Mouse (Mus musculus): ENCODE data around the gene Zfand5.
"Not testable (repeated sequence)": the region's sequence is repeated elsewhere in the genome, so short reads cannot be mapped to it uniquely, and the experiment has no call there.

Gene Zfand5

DNA sequence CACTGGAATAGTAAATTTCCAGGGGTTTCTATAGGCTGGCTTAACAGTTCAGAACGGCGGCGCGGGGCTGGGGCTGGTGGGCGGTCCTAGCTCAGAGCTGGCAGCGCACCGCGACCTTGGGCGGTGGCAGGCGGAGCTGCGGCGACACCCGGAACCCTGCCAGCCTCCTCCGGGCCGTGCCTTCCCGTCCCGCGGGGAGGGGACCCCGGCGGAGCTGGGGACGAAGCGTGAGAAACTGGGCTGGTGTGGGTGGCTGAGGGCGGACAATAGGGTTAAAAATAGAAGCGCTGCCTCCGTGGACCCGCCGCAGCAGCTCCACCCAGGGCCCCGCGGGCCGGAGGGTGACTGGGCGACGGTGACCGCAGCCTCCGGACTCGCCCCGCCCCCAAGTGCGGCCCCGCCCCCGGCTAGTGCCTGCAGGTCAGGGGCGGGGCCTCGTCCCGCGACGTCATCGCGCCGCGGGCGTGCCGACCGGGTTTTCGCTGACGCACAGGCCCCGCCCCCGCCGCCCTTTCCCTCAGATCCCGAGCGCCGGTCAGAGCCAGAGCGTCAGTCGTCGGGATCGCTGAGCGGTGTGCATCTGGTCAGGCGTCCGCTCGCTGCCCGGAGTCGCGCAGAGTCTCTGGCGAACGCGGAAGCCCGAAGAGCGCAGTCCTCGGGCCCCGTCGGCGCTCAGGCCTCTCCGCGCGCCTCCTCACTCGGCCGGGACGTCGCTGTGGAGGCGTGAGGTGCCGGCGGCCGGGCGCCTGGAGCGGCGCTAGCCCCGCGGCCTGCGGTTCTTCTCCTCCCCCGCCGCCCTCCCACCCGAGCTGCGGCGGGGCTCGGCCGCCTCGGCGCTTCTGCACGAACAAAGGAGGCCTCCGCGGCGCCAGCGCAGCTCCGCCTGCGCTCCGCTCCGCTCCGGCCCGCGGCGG is at the start of gene Zfand5:
Gene Zfand5, plus strand, starts transcription at position 538 of the 914 bp plus-strand sequence.
- ChIA-PET POLR2A (interaction anchor here (0.5 to 7.6 kb wide), 75 partner anchors 8 to 1853 kb away, joined by 3 to 112 read pairs (median 4); partner anchors contain the start of genes 1110059E24Rik (in 1 of the 4), Abhd17b (in 1 of the 4), Cemip2 (in 1 of the 4) and Gda (in 1 of the 4)), CTCF (interaction anchor here in 1 of 4 experiments (0.6 kb wide), 1 partner anchor 146 kb away, joined by 4 read pairs; no protein-coding TSS in a partner anchor)

DNA sequence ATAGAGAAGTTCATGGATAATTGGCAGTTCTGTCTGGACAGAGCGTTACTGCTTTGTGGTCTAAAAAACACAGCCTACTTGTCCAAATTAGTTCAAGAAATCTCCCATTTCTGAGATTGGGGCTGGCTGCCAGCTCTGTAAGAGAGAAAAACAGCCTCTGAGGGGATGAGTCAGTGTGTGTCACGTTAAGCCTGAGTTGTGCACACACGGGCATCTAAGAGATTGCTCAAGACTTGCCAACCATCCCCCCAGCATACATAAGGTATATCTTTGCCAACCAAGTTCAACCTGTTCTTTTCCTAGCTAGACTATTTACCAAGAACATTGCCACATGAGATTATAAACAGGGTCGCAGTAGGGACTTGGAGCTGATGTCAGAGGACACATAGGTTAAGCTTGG is 44.9 kb upstream of the Zfand5 start:
- CTCF ChIA-PET, result no interaction called here
- POLR2A ChIA-PET, result interaction anchor here in 1 of 4 experiments (1.5 kb wide), 1 partner anchor 44 kb away, joined by 4 read pairs; no protein-coding TSS in a partner anchor

DNA sequence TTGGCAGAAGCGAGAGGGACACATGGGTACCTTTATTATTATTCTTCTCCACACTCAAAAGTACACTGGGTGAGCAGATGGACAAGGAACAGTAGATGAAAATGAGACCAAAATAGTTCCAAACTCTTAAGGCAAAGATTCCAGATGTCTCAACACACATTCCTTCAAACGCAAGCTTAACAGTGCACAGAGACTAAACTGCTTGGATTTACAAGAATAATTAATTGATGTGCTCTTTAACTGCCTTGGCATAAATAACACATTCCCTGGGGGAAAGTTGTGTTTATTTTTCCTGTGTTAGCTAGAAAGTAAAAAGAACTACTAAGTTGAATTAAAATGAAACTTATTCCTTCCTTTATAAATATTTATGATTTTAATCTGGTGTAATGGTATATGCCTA is 44.3 kb upstream of the Zfand5 start:
- ChIA-PET POLR2A (interaction anchor here in 2 of 4 experiments (0.5 to 1.5 kb wide), 2 partner anchors 44 to 405 kb away, joined by 4 to 8 read pairs; no protein-coding TSS in a partner anchor), CTCF (no interaction called here)

DNA sequence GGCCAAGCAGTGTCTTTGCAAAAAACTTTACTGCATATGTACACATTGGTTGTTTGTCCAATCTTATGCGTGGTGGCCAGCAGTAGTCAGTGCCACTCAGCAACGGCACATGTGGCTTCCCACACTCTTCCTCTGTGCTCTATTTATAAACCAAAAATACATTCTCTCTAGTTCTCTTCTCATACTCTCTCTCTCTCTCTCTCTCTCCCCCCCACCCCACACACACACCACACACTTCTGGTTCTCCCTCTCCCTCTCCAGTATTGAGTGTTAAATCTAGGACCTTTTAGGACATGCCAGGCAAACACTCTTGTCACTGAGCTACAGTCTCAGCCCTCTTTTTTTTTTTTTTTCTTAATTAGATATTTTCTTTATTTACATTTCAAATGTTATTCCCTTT is 23.3 kb upstream of the Zfand5 start:
- POLR2A ChIA-PET, result interaction anchor here in 1 of 4 experiments (2.2 kb wide), 1 partner anchor 23 kb away, joined by 8 read pairs; the partner anchor contains the start of gene Zfand5

DNA sequence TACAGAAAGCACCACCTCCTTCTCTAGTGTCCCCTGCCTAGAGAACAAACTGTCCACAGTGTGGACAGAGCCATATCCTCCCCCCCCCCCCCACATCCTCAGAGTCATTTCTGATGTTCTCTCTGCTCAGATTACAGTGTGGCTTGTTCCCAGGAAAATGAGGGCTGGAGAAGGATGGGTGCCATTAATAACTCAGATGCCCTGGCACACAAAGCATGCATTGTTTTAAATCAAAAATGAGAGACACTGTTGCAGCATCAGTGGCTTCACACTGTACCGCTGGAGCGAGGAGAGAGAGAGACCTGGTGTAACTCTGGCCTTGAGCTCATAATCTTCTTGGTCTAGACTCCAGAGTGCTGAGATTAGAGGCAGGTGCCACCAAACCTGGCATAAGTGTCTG is 18.2 kb upstream of the Zfand5 start:
- ChIA-PET POLR2A (interaction anchor here in 1 of 4 experiments (0.5 kb wide), 1 partner anchor 548 kb away, joined by 4 read pairs; no protein-coding TSS in a partner anchor), CTCF (interaction anchor here in 1 of 4 experiments (0.7 kb wide), 1 partner anchor 1232 kb away, joined by 3 read pairs; no protein-coding TSS in a partner anchor)

More for the DNA sequence above, 23.3 kb upstream of the Zfand5 start:
- CTCF ChIA-PET, result not testable (repeated sequence)

DNA sequence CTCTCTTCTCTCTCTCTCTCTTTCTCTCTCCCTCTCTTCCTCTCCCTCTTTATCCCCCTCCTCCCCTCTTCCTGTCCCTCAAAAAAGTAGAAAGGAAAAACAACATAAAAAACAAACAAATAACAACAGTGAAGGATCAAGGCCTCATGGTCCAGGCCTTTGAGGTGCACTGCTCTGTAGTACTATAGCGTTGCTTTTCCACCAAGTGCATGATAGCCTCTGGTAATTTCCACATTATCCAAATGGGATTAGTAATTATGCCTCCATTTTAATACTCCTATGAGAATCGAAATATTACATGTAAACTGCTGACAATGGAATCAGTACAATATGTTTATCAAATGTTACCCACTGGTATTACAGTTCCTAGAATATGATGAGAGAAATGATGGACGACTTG is 16.2 kb upstream of the Zfand5 start:
- ChIA-PET POLR2A (interaction anchor here in 2 of 4 experiments (0.6 to 1.0 kb wide), 2 partner anchors 12 to 16 kb away, joined by 3 to 5 read pairs; no protein-coding TSS in a partner anchor), CTCF (no interaction called here)

DNA sequence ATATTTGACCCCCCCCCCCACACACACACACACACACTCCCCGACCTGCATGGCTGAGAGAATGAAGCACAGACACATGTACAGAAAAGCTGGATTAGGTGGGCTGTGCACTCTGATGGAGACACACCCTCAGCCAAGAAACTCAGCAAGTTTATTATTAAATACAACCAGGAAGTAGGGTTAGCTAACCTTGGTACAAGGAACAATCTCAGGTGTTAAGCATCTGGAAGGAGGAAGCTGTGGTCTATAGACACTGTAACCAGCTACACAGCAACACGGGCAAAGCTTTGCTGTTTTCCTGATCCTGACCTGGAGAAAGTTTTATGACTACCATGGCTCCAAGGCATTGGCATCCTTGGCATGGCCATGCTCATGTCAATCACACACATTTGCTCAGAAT is 12.6 kb upstream of the Zfand5 start:
- CTCF ChIA-PET, result interaction anchor here in 1 of 4 experiments (0.7 kb wide), 1 partner anchor 78 kb away, joined by 4 read pairs; no protein-coding TSS in a partner anchor

DNA sequence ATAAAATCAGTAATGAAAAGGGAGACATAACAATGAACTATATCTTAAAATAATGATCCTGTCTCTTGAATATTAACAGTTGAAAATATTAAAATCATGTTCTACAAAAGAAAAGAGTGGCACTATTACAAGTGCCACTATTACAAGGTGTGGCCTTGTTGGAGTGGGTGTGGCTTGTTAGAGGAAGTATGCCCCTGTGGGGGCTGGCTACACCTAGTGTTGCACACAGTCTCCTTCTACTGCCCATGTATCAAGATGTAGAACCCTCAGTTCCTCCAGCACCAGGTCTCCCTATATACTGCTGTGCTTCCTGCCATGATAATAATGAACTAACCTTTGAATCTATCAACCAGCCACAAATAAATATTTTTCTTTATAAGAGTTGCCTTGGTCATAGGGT is 11.8 kb upstream of the Zfand5 start:
- ChIA-PET CTCF (no interaction called here), POLR2A (interaction anchor here in 2 of 4 experiments (1.4 to 2.9 kb wide), 2 partner anchors 11 kb away, joined by 5 to 12 read pairs; partner anchors contain the start of gene Zfand5 (in 2 of the 2))

More for the DNA sequence above, 12.6 kb upstream of the Zfand5 start:
- POLR2A ChIA-PET, result interaction anchor here in 1 of 4 experiments (1.0 kb wide), 1 partner anchor 12 kb away, joined by 3 read pairs; the partner anchor contains the start of gene Zfand5

DNA sequence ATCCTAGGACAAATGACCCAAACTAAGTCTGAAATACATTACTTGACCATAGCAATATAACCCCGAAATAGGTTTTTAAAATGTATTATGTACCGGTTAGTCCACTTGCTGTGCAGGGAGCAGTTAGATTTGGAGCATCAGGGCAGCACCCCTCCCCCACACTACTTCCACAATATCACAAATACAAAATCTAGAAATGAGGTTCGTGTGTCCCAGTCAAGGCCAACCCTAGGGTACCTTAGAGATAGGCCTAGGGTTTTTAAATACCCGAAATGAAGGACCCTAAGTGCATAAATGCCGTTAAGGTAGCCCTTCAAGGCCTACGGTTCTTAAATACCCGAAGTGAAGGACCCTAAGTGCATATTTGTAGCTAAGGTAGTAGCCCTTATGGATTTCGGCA is 892 bp upstream of the Zfand5 start:
- CTCF ChIA-PET, result interaction anchor here in 1 of 4 experiments (0.6 kb wide), 1 partner anchor 145 kb away, joined by 4 read pairs; no protein-coding TSS in a partner anchor
- POLR2A ChIA-PET, result interaction anchor here (0.6 to 7.6 kb wide), 60 partner anchors 9 to 1804 kb away, joined by 3 to 112 read pairs (median 4); partner anchors contain the start of genes 1110059E24Rik (in 1 of the 4), Abhd17b (in 1 of the 4), Cemip2 (in 1 of the 4) and Gda (in 1 of the 4)

DNA sequence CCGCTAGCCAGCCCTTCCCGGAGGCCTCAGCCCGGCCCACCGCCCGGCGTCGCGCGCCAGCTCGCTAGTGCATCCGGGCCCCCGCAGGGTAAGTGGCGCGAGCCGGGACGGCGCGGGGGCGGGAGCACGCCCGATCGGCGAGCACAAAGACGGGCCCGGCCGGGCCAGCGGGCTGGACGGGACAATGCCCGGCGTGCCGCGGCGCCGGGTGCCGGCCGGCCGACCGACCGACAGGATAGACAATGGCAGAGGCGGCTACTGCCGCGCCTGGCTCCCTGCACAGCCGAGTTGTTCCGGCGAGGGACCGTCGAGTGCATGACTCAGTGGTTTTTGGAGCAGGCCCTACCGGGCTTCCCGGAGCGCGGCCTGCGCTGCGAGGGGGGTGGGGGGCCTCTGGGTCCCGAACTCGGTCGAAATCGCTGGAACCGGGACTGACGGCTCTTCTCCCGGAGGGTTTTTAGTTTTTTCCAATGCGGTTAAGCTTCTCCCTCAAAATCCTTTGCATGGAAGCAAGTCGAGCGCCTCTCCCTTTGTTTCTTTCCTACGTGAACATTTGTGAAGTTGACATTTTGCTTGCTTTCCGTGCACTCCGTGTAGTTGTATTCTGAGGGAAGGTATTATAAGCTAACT is 692 bp downstream of the Zfand5 start:
- ChIA-PET POLR2A (interaction anchor here (0.5 to 7.6 kb wide), 37 partner anchors 7 to 1853 kb away, joined by 3 to 112 read pairs (median 3); no protein-coding TSS in a partner anchor), CTCF (interaction anchor here in 1 of 4 experiments (0.6 kb wide), 1 partner anchor 245 kb away, joined by 3 read pairs; no protein-coding TSS in a partner anchor)

DNA sequence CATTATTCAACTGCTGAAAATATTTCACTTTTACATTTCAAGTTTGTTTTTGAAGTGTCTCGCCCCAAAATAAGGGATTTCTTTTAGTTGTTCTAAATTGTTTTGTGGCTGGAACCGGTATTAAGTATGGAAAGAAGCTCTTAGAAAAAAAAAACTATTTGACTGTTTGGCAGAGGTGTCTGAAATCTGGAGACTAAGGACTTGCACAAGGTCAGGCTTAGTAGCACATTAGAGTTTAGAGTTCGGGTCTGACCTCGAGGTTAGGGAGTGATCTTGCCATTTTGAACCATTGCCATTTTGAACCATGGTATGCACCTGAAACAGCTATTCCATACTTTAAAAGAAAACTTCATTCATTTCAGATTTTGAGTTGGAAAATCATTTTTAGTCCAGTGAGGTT is 1.4 kb downstream of the Zfand5 start:
- CTCF ChIA-PET, result interaction anchor here in 1 of 4 experiments (0.6 kb wide), 1 partner anchor 245 kb away, joined by 3 read pairs; no protein-coding TSS in a partner anchor
- POLR2A ChIA-PET, result interaction anchor here (0.5 to 7.6 kb wide), 25 partner anchors 8 to 511 kb away, joined by 3 to 112 read pairs (median 4); no protein-coding TSS in a partner anchor

DNA sequence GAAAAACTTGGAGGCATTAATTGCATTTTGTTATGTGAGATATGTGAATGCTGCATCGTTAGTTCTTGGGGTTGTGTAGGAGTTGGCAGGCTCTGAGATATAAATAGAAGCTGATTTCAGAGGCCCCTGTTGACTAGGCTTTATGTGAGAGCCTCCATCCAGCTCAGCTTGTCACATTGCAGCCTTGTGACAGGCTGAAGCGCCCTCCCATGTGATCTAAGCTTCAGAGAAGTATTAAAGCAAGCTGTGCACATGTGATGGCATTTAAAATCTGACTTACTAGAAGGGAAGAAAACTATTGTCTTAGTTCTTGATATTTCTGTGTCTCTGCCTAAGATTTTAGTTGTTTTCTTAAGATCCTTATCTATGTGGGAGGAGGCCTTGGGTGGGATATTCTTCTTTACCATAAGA is 2.1 kb downstream of the Zfand5 start:
- CTCF ChIA-PET, result interaction anchor here in 1 of 4 experiments (0.5 kb wide), 1 partner anchor 852 kb away, joined by 3 read pairs; no protein-coding TSS in a partner anchor
- POLR2A ChIA-PET, result interaction anchor here in 3 of 4 experiments (0.5 to 7.6 kb wide), 27 partner anchors 9 to 1663 kb away, joined by 3 to 112 read pairs (median 4); no protein-coding TSS in a partner anchor

DNA sequence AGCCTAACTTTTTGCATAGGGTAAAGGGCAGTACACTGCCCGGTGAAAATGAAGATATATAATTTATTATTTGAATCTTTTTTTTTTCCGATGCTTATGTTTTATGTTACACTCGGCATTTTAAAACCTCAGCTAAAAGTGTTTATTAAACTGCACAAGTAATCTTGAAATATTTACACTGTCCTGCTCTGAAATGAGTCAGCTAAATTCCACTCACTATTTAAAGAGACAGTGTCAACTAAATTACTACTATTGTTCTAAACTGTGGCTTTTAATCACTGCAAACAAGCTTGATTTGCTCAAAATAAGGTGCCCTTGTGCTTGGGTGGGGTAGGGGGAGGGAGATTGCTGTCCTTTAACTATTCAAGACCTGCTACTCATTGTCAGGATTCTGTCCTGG is 2.6 kb downstream of the Zfand5 start:
- POLR2A ChIA-PET, result interaction anchor here in 3 of 4 experiments (0.5 to 7.6 kb wide), 22 partner anchors 8 to 1662 kb away, joined by 3 to 112 read pairs (median 4); no protein-coding TSS in a partner anchor
- CTCF ChIA-PET, result interaction anchor here in 1 of 4 experiments (0.5 kb wide), 1 partner anchor 852 kb away, joined by 3 read pairs; no protein-coding TSS in a partner anchor

DNA sequence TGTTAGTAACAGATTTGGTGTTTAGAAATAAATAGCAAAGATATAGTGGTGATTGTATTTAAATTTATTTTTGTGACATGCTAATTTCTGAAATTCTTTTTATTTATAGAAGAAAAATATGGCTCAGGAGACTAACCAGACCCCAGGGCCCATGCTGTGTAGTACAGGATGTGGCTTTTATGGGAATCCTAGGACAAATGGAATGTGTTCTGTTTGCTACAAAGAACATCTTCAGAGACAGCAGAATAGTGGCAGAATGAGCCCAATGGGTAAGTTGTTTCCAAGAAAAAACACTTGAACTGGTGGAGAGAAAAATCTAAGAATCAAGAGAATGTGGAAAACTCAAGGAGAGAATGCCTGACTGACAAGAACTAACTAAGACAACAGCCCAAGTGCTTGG is 4.2 kb downstream of the Zfand5 start:
- ChIA-PET CTCF (no interaction called here), POLR2A (interaction anchor here in 1 of 4 experiments (1.1 to 7.6 kb wide), 2 partner anchors 10 to 100 kb away, joined by 3 to 112 read pairs; no protein-coding TSS in a partner anchor)

DNA sequence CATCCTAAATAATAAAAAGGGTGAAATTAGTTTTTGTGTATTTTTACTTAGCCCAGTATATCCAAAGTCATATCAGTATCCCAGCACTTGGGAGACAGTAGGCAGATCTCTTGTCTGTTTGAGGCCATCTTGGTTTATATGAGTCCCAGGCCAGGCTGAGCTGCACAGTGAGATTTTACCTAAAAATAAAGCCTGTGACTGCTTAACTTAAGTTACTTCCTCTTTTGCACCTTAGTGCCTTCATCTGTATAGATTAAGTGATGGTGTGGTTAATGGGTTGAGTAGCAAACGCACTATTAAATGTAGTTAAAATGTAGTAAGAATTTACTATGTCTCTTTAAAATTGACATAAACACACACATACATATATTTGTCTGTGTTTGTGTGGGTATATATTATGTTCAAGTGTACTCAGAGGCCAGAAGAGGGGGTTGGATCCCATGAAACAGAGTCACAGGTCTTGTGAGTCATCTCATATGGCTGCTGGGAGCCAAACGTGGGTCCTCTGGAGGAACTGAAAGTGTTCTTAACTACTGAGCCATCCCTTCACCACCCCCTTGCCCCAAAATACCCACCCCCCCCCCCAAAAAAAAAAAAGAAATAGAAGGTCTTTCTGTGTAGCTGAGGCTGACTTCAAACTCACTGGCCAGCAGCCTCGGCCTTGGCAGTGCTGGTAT is 14.5 kb downstream of the Zfand5 start:
- ChIA-PET CTCF (no interaction called here), POLR2A (interaction anchor here in 1 of 4 experiments (1.2 to 10.5 kb wide), 2 partner anchors 8 to 14 kb away, joined by 5 to 112 read pairs; partner anchors contain the start of gene Zfand5)

DNA sequence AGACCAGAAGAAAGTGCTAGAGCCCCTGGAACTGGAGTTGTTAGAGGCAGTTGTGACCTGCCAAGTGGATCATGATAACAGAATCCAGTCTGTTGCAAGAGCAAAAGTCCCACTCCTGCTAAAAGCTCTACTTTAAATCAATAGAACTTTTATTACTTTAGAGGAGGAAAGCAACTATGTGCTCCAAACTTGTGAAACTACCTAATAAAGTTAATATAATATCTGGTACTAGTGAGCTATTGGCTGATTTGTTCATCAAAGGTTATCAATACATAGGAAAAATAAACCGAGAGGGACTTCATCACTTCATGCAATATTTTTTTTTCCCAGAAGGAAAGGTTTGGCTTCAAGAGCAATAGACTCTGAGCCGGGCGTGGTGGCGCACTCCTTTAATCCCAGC is 25.3 kb downstream of the Zfand5 start:
- CTCF ChIA-PET, result no interaction called here
- POLR2A ChIA-PET, result interaction anchor here in 1 of 4 experiments (0.6 kb wide), 1 partner anchor 25 kb away, joined by 4 read pairs; no protein-coding TSS in a partner anchor

DNA sequence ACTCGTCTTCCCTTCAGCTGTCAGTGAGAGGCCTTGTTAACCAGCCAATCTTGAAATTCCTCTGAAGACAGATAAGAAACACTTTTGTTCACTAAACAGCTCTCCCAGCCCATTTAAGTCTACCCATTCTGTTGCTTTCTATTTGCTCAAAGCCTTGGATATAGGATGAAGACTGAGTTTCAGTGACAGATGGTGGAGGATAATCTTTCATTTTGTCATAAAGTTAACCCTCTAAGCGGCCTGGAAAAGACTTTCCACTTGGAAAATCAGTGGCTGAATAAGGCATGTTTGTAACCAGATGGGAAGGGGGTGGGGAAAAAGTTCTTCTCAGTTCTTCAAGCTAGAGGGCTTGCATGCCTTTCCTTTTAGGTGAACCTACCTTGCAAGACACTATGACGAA is 29.7 kb downstream of the Zfand5 start:
- ChIA-PET POLR2A (no interaction called here), CTCF (no interaction called here)

DNA sequence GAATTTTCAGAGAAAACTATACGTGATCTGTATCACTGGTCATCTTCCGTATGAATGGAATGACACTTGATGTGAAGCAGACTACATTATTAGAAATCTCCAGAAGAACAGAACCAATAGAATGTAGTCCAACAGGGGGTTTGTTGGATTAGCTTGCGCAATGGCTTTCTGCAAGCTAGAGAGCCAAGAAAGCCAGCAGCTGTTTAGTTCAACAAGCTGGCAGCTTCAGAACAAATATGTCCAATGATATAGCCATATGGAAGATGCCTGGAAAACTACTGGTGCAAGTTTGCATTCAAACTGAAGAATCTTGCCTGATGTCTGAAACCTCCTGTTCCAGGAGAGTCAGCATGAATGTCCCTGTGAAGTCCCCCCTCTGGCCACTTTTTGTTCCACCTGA is 35.7 kb downstream of the Zfand5 start:
- CTCF ChIA-PET, result no interaction called here
- POLR2A ChIA-PET, result no interaction called here

Measured in embryonic stem cell, embryonic (primary cell).